Mouse (Mus musculus): ENCODE results near the gene Fhl2.
"Not testable (repeated sequence)": the region's sequence is repeated elsewhere in the genome, so short reads cannot be mapped to it uniquely, and the experiment has no call there.

The Fhl2 gene

DNA sequence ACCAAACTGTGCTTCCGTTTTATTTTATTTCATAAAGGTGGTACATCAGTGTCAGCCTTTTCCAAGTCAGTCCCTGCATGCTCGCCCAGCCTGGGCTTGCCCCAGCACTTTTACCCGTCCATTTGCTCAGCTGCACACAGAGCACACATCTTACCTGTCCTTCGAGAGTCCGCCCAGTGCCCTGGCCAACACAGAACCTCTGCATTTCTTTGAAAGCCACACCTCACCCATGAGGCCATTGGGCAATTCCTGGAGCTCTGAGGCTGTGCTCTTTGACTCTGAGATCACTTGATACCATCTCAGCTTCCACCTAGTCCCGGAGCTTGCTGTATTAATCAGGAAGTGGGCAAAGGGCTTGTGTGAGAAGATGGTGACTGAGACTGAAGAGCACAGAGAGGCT lies 51.4 kb downstream of the Fhl2 start:
- no peak for DNase-seq

DNA sequence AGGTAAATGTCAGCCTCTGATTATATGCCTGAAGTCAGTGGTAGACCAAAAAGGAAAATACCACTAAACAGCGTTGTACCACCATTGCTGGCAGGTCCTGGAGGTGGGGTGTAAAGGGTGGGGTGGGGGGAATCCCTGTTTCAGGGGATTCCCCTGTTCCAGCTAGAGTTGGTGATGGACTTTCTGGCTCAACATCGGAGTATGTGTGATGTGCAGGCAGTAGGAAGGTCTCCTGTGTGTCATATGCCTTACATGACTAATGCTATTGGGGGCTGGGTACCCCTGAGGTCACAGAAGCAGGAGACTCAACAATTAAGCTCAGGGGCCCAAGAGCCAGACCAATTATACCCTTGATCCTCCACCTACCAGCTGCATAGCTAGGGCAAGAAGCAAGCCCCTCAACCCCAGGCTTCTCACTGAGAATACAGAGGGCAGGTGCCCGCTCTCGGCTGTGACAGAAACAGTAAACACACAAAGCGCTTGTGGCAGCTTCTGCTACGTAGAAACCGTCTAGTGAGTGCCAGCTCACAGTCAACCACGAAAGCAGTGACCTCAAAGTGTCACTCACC lies 52.4 kb downstream of the Fhl2 start:
- no peak for DNase-seq

DNA sequence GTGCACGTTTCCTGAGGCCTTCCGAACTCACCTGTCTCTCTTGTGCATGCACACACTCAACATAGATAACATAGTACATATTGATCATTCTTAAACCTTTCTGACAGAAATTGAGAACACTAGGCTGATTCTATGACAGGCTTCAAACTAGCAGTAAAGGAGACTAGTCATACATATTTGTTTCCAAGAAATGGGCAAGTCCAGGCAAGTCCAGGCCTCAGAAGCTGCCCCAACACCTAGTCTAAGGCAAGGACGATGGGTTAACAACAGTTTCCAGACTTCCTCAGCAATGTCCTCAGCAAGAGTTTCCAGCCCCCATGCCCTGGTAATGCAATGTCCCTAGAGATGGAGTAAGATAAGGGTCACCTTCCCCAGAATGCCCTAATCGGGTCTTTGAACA lies 53.0 kb downstream of the Fhl2 start:
- no peak for DNase-seq

DNA sequence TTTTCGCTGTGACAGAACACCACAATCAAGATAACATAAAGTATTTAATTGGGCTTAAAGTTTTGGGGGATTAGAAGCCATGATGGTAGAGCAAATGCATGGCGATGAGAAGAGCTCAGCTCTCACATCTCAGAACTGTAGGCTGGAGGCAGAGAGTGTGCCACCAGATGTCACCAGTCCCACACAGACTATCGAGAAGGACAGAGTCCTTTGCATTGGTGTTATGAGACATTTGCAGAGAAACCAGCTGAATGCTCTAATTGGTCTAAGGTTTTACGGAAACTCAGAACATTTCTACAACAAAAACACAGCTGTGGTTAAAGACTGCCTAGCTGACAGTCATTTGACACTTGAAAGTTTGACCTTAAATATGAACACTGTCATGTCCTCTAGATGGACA lies 53.5 kb downstream of the Fhl2 start:
- DNase-seq: no peak

DNA sequence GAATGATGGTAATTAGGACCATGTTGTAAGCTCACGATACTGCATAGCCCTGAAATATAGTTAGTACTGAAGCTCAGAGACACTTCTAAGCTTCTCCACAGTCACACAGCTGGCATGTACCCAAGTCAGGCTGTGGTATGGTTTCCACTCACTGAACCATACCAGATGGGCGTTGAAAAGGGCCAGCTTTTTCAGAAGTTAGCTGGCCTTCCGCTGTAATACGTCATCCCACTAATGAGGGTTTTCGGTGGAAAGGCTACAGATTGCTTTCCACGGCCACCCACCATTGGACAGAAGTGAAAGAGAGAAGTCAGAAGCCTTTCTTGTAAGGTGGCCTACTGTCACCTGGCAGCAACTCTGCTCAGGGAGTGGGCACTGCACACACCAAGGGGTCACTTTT lies 53.9 kb downstream of the Fhl2 start:
- DNase-seq: no peak

DNA sequence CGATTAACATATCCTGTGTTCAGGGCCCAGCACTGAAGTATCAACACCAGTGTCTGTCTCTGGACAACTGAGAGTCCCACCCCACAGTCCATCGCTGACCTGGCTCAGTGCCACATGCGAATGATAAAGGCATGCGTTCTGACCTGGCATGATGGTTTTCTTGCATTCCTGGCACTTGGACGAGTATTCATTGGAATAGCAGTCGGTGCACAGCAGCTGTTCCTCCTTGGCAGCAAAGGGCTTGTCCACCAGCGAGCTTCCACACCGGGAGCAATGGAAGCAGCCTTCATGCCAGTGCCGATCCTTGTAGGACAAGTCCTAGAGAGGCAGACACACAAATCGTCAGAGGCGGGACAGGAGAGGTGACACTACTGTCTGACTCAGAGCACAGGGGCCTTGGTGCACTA lies 55.2 kb downstream of the Fhl2 start:
- no peak for DNase-seq

DNA sequence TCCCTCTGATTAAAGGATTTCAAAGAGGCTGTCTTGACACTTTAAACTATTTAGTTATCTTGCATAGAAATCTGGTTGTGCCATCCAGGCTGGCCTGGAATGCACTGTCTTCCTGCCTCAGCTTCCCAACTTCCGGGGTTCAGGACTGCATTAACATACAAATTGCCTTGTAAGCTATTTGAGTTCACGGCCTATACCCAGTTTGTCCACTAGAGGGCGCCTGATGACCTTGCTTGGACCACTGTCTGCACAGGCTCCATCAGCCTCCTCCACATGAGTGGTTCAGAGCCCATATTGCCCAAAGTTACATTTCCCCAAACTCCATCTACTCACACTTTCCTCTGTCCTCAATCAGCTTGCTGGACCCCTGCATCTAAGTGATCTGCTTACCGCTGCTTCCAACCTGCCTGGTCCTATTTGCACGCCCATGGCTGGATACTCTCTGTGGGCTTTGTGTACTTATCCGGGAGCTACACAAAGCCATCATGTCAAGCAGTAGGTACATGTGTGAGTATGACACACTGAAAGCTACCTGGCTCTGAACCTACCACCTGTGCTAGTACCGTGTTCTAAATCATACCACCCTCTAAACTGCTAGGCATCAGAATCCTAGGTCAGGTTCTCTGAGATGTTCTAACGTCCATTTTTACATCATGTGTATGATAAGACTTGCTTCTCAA lies 57.1 kb downstream of the Fhl2 start:
- DNase-seq: peak; percentile 83

DNA sequence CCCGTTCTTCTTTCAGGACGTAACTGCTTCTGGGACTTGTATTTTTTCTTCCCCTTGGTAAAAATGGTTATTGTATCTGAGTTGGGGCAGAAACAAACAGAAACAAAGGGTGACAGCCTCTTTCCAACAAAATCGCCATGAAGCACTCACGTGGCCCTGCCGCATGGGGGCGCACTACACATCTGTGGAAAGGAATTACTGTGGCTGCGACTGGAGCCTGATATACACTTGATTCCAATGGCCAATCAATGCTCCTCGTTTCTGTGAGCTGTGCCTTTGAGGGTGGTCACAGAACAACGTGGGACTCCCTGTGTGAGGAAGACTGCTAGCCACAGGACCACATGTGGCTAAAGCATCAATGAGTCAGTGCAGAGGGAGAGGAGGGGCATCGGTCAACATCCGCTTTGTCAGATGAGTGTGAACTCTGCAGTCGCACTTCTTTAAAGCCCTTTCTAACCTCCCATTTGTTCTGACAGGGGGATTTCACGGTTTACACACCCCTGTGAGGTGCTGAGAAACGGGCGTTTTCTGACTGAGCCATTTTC lies 58.4 kb downstream of the Fhl2 start:
- DNase-seq: no peak

DNA sequence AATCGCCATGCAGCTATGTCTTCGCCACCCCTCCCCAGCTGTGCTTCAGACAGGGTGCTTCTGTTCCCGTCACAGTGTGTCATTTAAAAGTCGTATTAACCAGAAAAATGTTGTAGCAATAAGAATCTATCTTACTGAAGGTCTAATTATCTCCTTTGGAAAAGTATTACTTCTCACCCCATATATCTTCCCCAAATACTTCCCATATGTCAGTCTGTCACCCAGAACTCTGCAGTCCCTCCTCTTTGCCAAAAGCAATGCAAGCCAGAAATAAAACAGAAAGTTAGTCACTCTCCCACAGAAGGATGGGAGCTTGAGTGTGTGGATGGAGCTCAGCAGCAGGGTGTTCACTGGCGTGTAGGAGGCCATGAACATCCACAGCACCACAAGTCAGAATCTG lies 59.5 kb downstream of the Fhl2 start:
- DNase-seq: no peak

DNA sequence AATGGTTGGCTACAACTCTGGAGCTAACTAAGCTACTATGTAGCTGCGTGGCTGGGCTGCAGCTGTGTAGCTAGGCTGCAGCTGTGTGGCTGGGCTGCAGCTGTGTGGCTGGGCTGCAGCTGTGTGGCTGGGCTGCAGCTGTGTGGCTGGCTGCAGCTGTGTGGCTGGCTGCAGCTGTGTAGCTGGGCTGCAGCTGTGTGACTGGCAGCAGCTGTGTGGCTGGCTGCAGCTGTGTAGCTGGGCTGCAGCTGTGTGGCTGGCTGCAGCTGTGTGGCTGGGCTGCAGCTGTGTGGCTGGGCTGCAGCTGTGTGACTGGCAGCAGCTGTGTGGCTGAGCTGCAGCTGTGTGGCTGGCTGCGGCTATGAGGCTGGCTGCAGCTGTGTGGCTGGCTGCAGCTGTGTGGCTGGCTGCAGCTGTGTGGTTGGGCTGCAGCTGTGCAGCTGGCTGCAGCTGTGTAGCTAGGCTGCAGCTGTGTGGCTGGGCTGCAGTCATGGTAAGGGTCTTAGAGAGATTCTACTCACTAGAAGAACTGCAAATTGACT lies 60.2 kb downstream of the Fhl2 start:
- not testable (repeated sequence) for DNase-seq

DNA sequence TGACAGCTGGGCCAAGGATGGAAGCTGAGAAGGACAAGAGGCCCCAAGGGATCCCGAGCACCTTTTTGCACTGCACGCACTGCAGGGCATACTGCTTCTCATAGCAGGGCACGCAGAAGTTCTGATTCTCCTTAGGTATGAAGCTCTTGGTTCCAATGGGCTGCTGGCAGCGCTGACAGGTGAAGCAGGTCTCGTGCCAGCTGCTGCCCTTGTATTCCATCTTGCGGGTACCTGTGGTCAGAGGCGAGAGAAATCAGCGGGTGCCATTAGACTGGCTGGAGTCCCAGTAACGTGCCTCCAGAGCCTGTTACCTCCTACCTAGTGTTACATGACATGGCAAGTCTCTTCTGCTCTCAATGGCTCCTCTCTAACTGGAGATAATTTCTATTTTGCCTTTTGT lies 65.2 kb downstream of the Fhl2 start:
- no peak for DNase-seq

DNA sequence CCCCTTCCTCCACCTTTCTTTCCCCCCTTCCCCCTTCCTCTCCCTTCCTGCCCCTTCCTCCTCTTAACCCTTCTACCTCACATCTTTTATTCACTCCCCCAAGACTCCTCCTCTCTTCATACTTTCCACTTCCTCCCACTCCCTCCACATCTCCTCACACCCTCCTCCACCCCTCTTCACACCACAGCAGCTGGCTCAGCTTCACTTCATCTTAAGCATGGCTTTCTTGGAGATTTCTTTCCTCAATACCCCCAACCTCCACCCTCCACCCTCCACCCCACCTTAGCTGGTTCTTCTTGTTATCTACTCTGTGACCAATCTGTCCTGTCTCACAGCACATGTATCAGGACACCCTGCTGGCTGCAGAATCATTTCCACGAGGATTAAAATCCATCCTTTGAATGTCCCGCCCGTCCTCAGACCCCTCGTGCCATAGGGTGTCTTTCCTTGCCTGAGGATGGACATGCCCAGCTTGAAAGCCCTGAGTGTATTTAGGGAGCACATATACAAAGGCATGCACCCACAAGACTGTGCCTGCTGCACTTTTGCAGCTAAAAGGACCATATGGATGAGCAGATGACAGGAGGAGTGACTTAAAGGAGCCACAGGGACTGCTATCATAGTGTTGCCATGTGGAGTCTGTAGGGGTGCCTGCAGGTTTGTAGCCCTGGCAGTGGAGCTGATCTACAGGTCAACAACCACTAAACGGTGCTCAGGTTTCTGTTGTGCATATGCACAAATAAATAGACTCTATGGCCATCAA lies 66.4 kb downstream of the Fhl2 start:
- no peak for DNase-seq

DNA sequence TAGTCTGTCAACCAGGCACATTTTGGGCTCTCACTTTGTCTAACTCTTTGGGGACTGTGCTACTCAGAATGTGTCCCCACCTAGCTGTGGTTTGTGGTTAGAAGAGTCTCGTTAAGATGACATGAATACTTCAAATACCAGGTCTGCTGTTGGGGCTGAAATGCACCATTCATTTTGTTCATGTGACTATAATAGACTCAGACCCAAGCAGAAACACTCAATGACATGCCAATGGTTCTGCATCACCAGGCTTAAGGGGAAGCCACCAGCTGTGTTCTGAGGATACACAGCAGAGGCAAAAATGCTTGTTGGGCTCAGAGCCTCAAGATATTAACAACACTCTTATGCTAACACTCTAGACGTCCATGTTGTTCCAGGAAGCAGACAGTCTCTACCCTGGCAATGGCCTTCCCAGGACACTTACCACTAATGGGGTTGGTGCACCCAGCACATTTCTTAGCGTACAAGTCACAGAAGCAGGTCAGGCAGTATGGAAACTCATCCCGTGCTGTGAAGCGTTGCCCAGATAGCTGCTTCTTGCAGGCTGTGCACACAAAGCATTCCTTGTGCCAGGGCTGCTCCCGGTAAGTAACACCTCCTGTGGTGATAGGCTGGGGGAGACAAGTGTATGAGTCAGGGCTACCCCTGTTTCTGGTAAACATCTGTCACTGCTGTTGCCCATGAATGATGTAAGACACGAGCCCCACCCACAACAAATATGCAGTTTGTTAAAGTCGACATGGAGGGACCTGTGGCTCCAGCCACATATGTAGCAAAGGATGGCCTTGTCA lies 68.8 kb downstream of the Fhl2 start:
- DNase-seq: no peak

DNA sequence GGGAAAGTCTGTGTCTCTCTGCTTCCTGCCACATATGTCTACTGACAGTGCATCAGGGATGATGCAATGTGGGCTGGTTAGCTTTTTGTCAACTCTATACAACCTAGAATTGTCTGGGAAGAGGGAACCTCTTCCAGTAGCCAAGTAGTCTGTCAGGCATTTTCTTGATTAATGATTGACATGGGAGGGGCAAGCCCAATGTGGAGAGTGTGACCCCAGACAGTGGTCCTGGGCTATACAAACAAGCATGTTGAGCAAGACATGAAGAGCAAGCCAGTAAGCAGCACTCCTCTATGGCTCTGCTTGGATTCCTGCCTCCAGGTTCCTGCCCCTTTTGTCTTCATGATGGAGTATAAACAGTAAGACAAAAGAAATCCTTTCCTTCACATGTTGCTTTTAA lies 69.6 kb downstream of the Fhl2 start:
- no peak for DNase-seq

DNA sequence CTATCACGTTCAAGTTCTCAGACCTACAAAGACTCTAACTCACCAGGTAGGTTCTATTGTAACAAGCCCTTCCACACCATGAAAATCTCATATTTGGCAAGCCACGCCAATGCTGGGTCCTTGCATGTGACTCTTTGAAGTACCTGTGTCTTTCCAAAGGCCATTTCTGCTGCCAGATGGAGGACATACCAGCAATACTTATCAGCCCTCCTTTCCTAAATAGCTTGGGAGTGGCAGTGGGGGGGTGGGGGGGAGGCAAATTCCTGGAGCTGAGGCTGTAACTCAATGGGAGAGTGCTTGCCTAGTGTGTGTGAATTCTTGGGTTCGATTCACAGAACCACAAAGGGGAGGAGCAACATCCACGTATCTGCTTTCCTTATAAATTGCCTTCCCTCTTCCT lies 72.1 kb downstream of the Fhl2 start:
- DNase-seq: no peak

DNA sequence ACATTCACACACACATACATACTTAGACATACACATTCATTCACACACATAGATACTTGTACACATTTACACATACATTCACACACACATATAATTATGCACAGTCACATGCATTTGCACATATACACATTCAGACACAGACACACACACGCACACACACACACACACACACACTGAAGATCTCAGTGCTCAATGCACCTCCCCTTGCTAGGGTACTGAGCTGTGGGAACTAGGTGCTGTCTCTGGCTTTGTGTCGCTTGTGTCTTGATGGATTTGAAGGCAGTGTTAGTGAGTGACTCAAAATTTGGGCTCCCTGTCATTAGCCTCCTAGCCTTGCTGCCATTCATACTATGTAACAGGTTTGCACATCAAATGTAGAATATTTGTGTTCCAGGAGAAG lies 74.2 kb downstream of the Fhl2 start:
- DNase-seq: no peak

DNA sequence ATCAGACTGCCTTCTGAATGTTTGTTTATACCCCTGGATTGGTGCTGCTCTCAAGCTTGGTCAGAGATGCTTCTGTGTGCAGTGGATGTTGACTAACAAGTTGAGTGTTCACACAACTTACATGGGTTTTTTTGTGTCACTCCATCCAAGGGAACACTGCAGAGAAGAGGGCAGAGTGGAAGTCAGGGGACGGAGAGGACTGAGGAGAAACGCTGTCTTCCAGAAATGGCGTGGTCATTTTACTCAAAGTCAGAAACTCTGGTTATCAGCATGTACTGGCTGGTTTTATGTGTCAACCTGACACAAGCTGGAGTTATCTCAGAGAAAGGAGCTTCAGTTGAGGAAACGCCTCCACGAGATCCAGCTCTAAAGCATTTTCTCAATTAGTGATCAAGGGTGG lies 75.8 kb downstream of the Fhl2 start:
- no peak for DNase-seq

DNA sequence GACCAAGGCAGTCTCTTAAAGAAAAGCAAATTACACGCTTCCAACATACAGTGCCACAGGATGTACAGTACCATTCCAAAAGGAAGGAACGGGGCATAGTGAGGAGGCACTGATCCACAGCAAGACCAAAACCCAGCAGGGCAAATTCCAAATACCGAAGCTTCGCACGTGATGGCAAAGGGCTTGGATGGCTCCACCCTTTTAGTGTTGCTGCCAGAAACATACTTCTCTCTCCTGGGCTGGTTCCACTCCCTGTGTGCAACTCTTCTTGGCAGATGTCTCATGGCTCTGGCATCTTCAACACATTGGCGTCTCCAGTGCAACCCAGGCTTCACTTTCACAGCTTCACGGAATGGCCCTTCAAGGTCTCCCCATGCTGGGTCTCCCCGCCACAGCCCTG lies 79.3 kb downstream of the Fhl2 start:
- peak; percentile 85 for DNase-seq

DNA sequence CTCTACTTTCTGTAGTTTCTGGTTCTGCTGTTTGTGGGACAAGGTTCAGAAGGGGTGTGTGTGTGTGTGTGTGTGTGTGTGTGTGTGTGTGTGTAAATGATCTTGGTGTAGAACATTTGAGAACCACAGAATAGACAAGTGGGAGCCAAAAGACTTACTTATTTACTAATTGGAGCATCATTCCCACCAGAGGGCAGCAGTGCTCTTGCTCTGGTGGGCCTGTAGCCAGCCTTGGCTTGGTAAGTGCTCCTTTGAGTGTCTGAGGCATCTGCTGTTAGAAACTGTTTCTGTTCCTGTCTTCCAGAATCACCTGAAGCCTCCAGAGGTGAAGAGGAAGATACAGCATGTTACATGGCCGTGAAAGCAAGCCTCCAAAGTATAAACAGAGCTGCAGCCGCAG lies 83.9 kb downstream of the Fhl2 start:
- DNase-seq: peak; percentile 51

DNA sequence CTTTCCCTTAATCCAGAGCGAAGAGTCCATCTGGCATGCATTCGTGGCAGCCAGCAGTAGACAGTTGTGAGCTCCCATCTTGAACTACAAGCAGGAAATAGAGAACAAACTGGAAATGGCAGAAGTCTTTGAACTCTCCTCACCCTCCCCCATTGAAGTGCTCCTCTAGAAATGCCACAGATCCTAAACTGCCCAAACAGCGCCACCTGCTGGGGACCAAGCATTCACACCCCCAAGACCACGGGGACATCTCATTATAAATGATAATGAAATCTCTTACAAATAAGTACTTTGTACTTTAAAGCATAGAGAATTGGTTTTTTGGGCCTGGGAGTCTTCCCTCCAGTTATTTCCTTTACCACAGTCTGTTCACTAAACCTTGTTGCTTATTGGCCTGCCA lies 86.2 kb downstream of the Fhl2 start:
- no peak for DNase-seq

DNA sequence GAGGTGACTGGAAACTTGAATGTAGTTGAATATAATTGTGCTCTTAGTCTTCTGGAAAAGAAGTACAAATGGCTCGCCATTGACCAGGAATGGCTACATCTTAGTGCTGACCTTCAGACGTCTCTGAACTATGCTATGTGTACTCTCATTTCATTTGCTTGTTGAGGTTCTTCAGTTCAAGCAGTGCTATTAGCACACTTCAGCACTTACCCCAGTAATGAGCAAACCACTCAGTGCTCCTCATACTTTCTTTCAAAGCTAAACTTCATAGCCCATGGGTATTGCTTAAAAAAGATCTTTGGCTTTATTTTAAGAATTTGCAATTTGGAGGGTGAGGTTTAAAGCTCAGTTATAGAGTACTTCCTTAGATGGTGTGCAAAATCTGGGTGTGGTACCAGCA lies 88.1 kb downstream of the Fhl2 start:
- no peak for DNase-seq

DNA sequence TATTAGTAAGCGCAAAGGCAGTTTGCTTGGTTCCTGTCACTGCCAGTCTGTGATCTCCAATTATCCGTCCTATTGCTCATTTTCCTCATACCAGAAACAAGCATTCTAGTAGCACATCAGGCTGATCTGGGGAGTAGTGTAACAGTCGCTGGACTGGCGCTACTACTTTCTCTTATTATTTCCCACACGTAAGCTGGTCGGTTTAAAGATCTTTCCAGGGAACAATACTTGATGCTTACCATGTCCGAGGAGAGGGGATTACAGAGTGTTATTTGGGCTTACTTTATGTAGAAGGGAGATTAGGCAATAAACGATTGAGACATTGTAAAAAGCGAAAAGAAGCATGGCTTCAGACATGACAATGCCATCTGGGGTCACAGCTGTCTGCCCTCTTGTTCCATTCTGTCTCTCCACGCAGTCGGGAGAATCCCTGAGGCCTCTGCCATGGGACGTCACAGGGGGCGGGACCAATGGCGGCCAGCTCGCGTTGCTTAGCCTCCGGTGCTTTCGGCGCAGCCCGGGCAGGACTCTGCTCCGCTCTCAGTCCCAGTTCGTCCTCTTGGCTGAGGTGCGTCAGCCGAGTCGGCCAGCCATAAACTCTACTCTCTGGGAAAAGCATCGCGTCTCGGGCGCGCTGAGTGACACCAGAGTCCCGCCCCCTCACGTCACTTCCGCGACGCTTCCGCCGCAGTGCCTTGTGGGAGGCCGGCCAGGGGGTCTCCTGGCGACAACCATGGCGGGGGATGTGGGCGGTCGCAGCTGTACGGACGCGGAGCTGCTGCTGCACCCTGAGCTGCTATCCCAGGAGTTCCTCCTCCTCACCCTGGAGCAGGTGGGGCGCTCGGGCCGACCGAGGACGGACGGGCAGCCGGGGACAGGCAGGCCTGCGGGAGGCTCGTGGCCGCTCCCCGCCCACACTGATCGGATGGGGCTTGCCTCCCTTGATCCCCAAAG lies 98.5 kb downstream of the Fhl2 start, which contains the start of the genes Tgfbrap1 and AI597479:
Gene Tgfbrap1, minus strand, starts transcription at position 607 of the 954 bp plus-strand sequence.
Gene AI597479, plus strand, starts transcription at position 680 of the 954 bp plus-strand sequence.
- DNase-seq: peak; percentile 90
